Mouse (Mus musculus) midbrain, embryonic 15.5 days (tissue): ENCODE measurements at regions not wholly inside any gene's neighbourhood (a gene's known extent, or its start where the extent isn't known, plus 50 kb on each side); places are given as distances from the start of the nearest gene placed in this dataset.

Source experiments
- ATAC-seq: fragments of 200-750 bp; cut with Nextera tagmentation; replicated peaks from 2 replicates; pipeline ENCODE4 v1.8.0; 2017; ENCODE audit warnings: moderate TSS enrichment
- H3K27ac ChIP-seq: fragments of 300-500 bp; sonication (generic); 2 replicates; pipeline ENCODE4 v1.5.1; 2015; ENCODE audit warnings: mild to moderate bottlenecking, inconsistent platforms
- H3K27me3 ChIP-seq: fragments of 300-500 bp; sonication (generic); replicated peaks from 2 replicates; pipeline ENCODE4 v1.6.1; 2015; ENCODE audit warnings: inconsistent platforms
- H3K36me3 ChIP-seq: fragments of 300-500 bp; sonication (generic); replicated peaks from 2 replicates; pipeline ENCODE4 v1.6.1; 2015; ENCODE audit warnings: inconsistent platforms
- H3K4me1 ChIP-seq: fragments of 300-500 bp; sonication (generic); 2 replicates; pipeline ENCODE4 v1.6.1; 2015; ENCODE audit warnings: inconsistent platforms
- H3K4me2 ChIP-seq: fragments of 300-500 bp; sonication (generic); 2 replicates; pipeline ENCODE4 v1.6.1; 2015; ENCODE audit warnings: inconsistent platforms, mild to moderate bottlenecking, moderate library complexity
- H3K4me3 ChIP-seq: fragments of 300-500 bp; sonication (generic); 2 replicates; pipeline ENCODE4 v1.5.1; 2015; ENCODE audit warnings: mild to moderate bottlenecking, inconsistent platforms
- H3K9ac ChIP-seq: fragments of 300-500 bp; sonication (generic); 2 replicates; pipeline ENCODE4 v1.6.1; 2015; ENCODE audit warnings: mild to moderate bottlenecking, inconsistent platforms
- H3K9me3 ChIP-seq: fragments of 300-500 bp; sonication (generic); 2 replicates; pipeline ENCODE4 v1.6.1; 2016; ENCODE audit warnings: inconsistent platforms
- WGBS: fragments of 180-500 bp; shearing (Covaris S2); methylation state at CpG from one replicate; pipeline ENCODE4 v1.1.7; 2015; ENCODE audit warnings: mixed read lengths; 5-methylcytosine and 5-hydroxymethylcytosine counted together

DNA sequence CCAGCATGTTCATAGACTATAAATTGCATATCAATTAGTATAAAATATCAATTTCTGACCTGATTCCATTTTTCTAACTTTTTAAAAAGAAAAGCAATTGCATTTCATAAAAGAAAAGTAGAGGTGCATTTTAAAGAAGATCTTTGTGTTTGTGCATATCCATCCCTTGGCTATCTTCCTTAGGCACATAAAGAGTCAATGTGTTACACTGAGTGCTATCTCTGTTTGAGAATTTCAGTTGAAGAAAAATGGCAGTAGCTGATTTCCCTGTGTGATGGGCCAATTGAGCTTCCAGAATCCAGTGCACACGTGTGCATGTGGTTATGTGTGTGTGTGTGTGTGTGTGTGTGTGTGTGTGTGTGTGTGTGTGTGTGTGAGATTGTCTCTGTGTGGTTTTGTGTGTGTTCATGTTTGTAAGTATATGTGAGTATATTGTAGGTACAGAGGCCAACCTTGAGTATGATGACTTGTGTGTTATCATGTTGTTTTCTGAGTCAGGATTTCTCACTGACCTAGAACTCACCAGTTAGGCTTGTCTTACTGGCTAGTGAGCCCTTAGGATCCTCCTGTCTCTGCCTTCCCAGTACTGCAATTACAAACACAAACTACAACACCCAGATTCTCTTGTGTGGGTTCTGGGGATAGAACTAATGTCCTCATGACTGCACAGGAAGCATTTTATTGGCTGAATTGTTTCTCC lies 249.6 kb downstream of the Cdk5rap2 start:
- Histone ChIP-seq H3K36me3 (no peaks in the 10 kb centered on the region), H3K9ac (no peak overlapping the region), H3K4me3 (no peak overlapping the region), H3K27me3 (no peaks in the 10 kb centered on the region), H3K27ac (no peak overlapping the region), H3K4me1 (no peaks in the 10 kb centered on the region), H3K4me2 (no peak overlapping the region), H3K9me3 (no peaks in the 10 kb centered on the region)
- WGBS, result 80% methylated on average over 1 of the region's 1 CpGs
- no peak for ATAC-seq

DNA sequence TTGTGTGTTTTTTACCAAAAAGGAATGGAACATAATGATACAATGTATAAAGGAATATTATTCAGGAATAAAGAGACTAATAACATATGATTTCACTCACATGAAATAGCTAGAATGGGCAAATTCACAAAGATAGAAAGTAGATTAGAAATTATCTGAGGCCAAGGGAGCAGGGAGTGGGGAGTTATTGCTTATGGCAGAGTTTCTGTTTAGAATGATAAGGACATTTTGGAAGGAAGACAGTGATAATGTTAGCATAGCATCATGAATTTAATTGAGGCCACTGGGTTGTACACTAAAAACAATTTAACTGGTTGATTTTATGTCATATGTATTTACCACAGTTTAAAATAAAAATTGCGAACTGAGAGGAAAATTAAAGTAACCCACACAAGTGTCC lies 250.2 kb downstream of the Cdk5rap2 start:
- H3K4me3 ChIP-seq, result no peak overlapping the region
- no peaks in the 10 kb centered on the region for H3K4me1 ChIP-seq
- H3K36me3 ChIP-seq, result no peaks in the 10 kb centered on the region
- 93% methylated on average over 1 of the region's 1 CpGs for WGBS
- no peaks in the 10 kb centered on the region for H3K27me3 ChIP-seq
- no peak overlapping the region for H3K9ac ChIP-seq
- ATAC-seq, result no peak
- no peak overlapping the region for H3K27ac ChIP-seq
- no peaks in the 10 kb centered on the region for H3K9me3 ChIP-seq
- no peak overlapping the region for H3K4me2 ChIP-seq

DNA sequence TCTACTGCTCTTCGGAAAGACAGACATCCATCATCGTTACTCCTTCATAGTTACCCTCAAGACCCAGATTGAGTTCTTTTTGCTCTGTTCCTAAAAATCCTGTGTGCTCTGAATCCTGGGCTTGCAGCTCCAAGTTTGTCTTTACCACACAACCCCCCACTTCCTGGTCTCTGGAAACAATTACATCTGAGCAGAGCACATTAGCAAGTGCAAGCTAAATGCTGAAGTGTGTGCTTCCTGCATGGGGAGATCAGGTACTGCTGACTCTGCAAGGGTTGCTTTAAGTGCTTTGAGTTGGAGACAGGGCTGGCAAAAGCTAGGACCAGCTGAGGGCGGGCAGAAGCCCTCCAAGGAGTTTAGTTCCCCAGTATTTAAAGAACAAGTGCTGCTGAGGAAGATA lies 257.1 kb downstream of the Cdk5rap2 start:
- Histone ChIP-seq H3K27ac (no peak overlapping the region), H3K4me1 (no peaks in the 10 kb centered on the region), H3K36me3 (no peaks in the 10 kb centered on the region), H3K9ac (no peak overlapping the region), H3K9me3 (no peaks in the 10 kb centered on the region), H3K27me3 (no peaks in the 10 kb centered on the region), H3K4me3 (no peak overlapping the region), H3K4me2 (no peak overlapping the region)
- 69% methylated on average over 3 of the region's 3 CpGs for WGBS
- no peak for ATAC-seq

DNA sequence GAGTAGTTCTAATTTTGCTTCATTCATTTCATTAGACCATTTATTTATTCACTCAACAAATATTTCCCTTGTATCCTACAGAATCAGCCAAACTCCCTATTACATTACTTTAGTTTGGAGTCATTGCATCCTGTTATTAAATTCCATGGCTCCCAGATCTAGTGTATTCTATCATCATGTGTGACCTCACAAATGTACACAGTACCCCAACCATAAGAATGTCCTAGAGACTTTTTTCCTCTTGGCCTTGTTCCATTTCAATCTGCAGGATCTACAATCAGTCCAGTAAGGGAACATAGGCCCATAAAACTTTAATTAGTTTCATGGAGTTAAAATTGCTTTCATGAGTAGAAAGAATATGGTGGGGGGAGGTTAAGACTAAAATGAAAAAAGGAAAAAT lies 301.2 kb downstream of the Cdk5rap2 start:
- Histone ChIP-seq H3K27me3 (no peaks in the 10 kb centered on the region), H3K4me2 (no peak overlapping the region), H3K4me1 (no peaks in the 10 kb centered on the region), H3K9ac (no peak overlapping the region), H3K36me3 (no peaks in the 10 kb centered on the region), H3K4me3 (no peak overlapping the region), H3K27ac (no peak overlapping the region), H3K9me3 (no peaks in the 10 kb centered on the region)
- no peak for ATAC-seq

DNA sequence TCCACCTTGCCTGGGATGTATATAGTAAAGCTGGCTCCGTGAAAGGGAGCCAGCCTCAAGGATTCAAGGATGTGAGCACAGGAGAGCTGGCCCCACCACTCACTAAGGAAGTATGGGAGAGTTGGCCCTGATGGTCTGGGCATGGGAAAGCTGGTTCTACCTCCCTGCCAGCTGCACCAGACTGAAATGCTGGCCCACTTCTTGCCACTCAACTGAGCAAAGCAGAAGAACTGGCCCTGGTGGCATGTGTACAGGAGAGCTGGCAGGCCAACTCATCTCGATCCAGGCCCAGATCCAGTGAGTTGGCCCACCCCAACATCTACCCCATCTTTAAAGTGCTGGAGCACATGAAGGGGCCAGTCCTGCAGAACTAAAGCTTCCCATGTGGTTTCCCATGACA lies 304.5 kb downstream of the Cdk5rap2 start:
- Histone ChIP-seq H3K36me3 (no peaks in the 10 kb centered on the region), H3K9me3 (no peaks in the 10 kb centered on the region), H3K4me1 (no peaks in the 10 kb centered on the region), H3K4me2 (no peak overlapping the region), H3K27ac (no peak overlapping the region), H3K4me3 (no peak overlapping the region), H3K27me3 (no peaks in the 10 kb centered on the region), H3K9ac (no peak overlapping the region)
- WGBS, result 86% methylated on average over 2 of the region's 2 CpGs
- ATAC-seq, result no peak

DNA sequence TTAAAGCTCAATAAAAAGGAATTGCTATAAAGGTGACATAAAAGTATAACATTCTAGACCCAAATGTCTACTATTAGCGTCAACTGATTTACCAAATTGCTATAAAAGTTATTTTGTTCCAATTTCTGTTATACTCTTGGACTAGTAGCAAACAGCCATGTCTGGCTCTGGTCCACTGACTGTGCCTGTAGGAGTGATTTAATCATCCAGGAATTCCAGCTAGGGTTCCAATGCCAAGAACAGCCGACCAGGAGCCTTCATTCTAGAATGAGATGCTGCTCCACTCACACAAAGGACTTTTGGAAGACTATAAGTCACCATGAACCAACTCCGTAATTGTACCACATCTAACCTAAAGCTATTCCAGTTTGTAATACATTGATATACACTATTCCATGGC lies 312.9 kb downstream of the Cdk5rap2 start:
- no peak for ATAC-seq
- Histone ChIP-seq H3K9ac (no peak overlapping the region), H3K4me3 (no peak overlapping the region), H3K36me3 (no peaks in the 10 kb centered on the region), H3K4me2 (no peak overlapping the region), H3K27ac (no peak overlapping the region), H3K9me3 (no peaks in the 10 kb centered on the region), H3K27me3 (no peaks in the 10 kb centered on the region), H3K4me1 (no peaks in the 10 kb centered on the region)
- 80% methylated on average over 3 of the region's 3 CpGs for WGBS

DNA sequence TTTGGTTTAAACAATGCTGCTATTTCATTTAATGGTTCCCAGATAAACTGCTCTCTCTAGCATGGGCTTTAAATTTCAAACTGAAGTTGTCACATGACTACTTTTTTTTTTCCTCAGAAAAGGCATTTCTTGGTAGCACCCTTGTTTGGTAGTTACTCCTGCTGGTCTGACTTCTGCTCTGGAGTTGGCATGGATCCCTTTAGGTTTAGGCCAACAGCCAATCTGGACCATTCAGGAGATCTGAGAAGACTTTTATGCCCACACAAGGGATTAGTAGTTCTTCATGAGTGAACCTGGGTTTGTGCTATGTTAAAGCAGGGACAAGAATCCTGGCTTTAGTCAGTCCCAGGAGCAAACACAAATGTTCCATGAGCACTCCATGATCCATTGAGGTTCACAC lies 332.0 kb downstream of the Cdk5rap2 start:
- no peak overlapping the region for H3K9ac ChIP-seq
- no peak overlapping the region for H3K4me2 ChIP-seq
- H3K36me3 ChIP-seq, result no peaks in the 10 kb centered on the region
- no peaks in the 10 kb centered on the region for H3K9me3 ChIP-seq
- no peak overlapping the region for H3K27ac ChIP-seq
- H3K4me3 ChIP-seq, result no peak overlapping the region
- no peaks in the 10 kb centered on the region for H3K27me3 ChIP-seq
- H3K4me1 ChIP-seq, result no peaks in the 10 kb centered on the region
- ATAC-seq, result no peak

DNA sequence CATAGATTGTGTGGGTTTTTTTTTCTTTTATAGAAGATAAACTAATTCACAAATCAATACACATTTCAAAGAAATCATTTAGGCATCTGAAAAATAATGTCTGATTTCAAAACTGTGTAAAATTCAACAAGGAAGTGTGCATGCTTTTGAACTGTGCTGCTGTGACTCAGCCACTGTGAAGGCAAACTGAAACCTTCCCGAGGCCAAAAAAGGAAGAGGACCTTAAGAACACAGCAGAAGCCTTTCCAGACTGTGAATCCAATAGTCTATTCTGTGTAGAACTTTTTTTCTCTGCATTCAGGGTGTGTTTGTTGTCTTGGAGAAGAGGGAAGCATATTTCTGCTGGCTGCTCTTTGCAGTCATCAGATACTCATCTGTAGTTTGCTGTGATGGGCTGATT lies 347.7 kb downstream of the Cdk5rap2 start:
- Histone ChIP-seq H3K27me3 (no peaks in the 10 kb centered on the region), H3K9ac (no peak overlapping the region), H3K4me1 (no peaks in the 10 kb centered on the region), H3K4me2 (no peak overlapping the region), H3K9me3 (no peaks in the 10 kb centered on the region), H3K27ac (no peak overlapping the region), H3K36me3 (no peaks in the 10 kb centered on the region), H3K4me3 (no peak overlapping the region)
- WGBS, result 76% methylated on average over 1 of the region's 1 CpGs
- no peak for ATAC-seq

DNA sequence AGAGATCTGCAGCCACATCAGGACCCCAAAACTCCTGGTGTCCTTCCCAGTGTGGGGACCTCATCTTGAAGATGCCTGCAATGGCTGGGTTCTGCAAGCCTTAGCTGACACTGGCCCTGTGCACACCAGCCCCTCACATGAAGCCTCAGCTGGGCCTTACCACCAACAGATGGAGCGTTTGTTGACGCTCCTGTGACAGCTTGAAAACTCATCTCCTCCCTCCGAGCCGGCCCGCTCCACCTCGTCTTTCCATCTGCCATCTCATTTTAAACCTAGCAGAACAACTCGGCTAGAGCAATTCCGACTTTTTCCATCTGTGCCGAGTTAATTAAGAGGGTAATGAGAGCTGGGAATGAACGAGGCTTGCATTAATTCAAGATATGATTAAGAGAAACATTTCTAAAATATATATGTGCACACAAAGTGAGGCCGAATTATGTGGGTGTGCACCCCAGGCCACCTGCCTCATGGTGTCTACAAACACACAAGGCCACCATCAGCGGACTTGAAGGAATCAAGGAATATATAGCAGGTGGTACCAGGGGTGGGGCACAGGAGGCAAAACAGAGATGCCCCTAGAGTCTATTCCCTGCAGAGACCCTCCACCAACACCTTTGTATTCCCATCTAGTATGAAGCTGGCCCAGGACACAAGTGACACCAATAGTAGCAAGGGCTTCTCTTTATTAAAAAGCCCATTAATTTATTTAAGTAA lies 351.3 kb downstream of the Cdk5rap2 start:
- H3K4me2 ChIP-seq, result no peak overlapping the region
- no peaks in the 10 kb centered on the region for H3K9me3 ChIP-seq
- no peak for ATAC-seq
- WGBS, result 84% methylated on average over 12 of the region's 12 CpGs
- H3K27ac ChIP-seq, result no peak overlapping the region
- no peak overlapping the region for H3K9ac ChIP-seq
- no peaks in the 10 kb centered on the region for H3K36me3 ChIP-seq
- no peak overlapping the region for H3K4me3 ChIP-seq
- no peaks in the 10 kb centered on the region for H3K27me3 ChIP-seq
- no peaks in the 10 kb centered on the region for H3K4me1 ChIP-seq

DNA sequence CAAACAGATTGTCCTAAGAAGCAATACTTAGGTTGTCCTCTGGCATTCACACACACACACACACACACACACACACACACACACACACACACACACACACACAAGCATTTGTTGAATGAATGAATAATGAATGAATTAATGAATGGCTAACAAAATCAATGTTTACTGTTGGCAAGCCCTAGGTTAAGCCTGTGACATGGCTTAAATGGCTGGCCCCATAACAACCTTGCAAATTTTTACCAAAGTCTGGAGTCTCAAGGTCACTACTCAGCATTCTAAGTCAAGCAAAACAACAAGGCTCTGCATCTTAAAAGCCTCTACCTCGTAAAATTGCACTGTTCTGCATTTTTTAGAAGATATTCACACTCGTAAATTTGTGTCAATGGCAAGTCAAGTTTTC lies 357.1 kb downstream of the Cdk5rap2 start:
- Histone ChIP-seq H3K27ac (no peak overlapping the region), H3K36me3 (no peaks in the 10 kb centered on the region), H3K4me2 (no peak overlapping the region), H3K27me3 (no peaks in the 10 kb centered on the region), H3K9ac (no peak overlapping the region), H3K4me3 (no peak overlapping the region), H3K9me3 (no peaks in the 10 kb centered on the region), H3K4me1 (no peaks in the 10 kb centered on the region)
- WGBS, result 80% methylated on average over 2 of the region's 2 CpGs
- no peak for ATAC-seq

DNA sequence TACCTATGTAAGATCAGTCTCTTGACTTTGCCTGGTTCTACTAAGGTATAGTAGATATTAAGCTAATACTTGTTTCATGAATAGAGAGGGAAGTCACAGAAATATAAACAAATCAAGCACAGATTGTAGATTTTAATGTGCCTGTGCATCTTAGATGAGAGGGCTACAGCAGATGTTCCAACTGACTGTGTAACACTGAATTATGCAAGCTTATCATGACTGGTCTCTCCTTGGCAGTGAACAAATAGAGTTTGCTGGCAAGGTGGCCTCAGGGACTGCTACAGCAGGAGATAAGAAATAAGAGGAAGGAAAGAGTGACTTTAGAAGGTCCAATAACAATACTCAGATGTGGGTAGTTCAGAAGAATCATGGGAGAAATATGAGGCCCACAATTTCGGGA lies 372.0 kb downstream of the Cdk5rap2 start:
- Histone ChIP-seq H3K9me3 (no peaks in the 10 kb centered on the region), H3K27me3 (no peaks in the 10 kb centered on the region), H3K36me3 (no peaks in the 10 kb centered on the region), H3K4me2 (no peak overlapping the region), H3K4me1 (no peaks in the 10 kb centered on the region), H3K27ac (no peak overlapping the region), H3K9ac (no peak overlapping the region), H3K4me3 (no peak overlapping the region)
- no peak for ATAC-seq
- 79% methylated on average over 1 of the region's 1 CpGs for WGBS

DNA sequence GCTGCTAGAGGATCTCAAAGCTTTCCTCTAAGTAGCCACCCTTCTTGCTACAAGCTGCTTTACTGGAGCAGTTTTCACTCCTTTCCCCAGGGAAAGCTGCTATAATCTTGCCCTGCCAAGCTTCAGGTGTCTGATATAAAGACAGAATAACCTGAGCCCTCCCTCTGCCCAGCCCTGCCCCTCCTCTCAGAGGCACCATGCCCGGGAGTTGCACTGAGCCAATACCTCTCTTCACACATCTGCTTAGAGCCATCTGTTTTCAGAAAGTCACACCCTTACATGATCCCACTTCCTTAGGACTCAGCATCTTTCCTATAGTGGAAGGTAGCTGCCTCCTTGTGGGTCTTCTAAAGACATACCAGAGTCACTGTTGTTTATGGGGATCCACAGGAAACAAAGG lies 374.3 kb downstream of the Cdk5rap2 start:
- Histone ChIP-seq H3K9ac (no peak overlapping the region), H3K36me3 (no peaks in the 10 kb centered on the region), H3K4me2 (no peak overlapping the region), H3K27ac (no peak overlapping the region), H3K4me3 (no peak overlapping the region), H3K27me3 (no peaks in the 10 kb centered on the region), H3K4me1 (no peaks in the 10 kb centered on the region), H3K9me3 (no peaks in the 10 kb centered on the region)
- 58% methylated on average over 1 of the region's 1 CpGs for WGBS
- no peak for ATAC-seq

DNA sequence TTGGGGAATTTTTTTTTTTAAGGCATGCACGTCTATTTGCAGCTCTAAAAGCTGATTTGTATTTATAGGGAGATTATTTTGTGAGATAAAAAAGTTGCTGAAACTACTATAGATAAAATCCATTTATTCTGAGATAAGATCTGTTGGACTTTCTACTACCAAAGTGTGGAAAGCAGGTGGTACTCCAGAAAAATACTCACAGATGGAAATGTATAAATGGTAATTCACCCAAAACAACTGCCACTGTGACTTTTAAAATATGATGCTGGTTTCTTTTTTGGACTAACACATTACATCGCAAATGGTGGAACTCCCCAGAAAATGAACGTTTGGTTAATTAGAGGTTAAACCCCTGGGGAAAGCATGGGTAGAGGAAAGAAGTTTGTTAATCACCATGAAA lies 377.7 kb downstream of the Cdk5rap2 start:
- Histone ChIP-seq H3K9me3 (no peaks in the 10 kb centered on the region), H3K36me3 (no peaks in the 10 kb centered on the region), H3K9ac (no peak overlapping the region), H3K4me3 (no peak overlapping the region), H3K4me2 (no peak overlapping the region), H3K4me1 (no peaks in the 10 kb centered on the region), H3K27me3 (no peaks in the 10 kb centered on the region), H3K27ac (no peak overlapping the region)
- no peak for ATAC-seq
- 57% methylated on average over 3 of the region's 3 CpGs for WGBS
